Mouse (Mus musculus) central nervous system, embryonic 14 days (tissue): Measurements from ENCODE around the gene Pnpla8. TPM values are rescaled to one million over a fixed set of nuclear protein-coding genes. Genes with fewer than 3 reads are reported as not detected.

Source experiments
- polyA plus RNA-seq: library from polyadenylated mRNA; depleted of rRNA; stranded (reverse); fragments of >200 nt; gene quantifications from 2 replicates; pipeline ENCODE4 v1.2.3, GENCODE M21; 2012; rRNA removed

Pnpla8 gene
- polyA plus RNA-seq, result 47.0 and 51.1 TPM in 2 replicates

DNA sequence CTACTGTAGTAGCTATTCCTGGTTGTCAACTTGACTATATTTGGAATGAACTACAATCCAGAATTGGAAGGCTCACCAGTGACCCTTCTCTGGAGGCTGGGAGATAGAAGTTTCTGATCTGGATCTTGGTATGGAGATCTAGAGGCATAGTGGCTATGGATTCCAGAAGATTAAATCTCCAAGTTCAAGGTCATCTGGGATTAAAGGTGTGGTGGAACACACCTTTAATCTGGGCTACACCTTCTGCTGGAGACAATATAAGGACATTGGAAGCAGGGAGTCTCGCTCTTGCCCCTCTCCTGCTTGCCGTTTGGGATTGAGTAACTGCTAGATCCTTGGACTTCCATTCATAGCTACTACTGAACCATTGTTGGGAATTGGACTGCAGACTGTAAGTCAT is at the start of gene Pnpla8:
Pnpla8 (plus strand) TSS at position 301 of the 400 bp plus-strand sequence.

DNA sequence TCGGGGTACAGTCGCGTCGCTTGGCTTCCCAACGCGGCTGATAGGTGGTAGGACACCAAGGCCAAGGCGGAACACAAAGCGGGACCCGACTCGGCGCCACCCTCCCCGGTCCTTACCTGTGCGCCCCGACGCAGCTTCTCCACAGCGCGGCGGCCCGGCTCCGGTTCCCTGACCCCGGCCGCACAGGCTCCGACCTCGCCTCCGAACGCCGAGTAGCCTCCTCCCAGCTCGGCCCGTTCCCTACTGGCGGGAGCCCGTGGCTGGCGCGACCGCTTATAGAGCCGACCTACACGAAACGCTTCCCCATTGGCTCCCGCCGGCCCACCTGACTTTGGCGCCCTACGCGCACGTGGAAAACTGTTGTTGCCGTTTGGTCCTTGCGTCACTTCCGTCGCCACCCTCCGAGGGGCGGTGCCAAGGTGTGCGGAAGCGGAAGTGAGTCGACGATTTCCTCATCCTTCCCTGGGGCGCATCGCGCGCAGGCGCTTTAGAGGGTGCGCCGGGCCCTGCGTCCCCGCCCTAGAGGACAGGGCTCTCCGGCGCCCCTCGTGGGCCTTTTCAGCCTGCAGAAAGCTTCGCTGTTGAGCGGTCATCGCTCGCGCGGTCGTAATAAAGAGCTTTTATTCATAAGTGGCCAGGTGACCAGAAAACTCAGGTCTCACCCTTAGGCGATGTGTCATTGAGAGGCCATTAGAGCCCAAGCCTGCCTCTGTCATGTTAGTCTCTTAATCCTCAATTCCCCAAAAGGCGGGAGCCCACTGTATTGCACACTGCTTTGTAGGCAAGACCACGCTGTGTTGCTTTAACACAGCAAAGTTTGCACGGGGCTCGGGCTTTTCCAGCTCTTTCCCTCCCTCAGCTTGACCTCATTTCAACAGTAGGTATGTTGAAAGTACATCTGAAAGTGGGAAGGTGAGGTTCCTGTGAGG is 11.1 kb upstream of the Pnpla8 start, which contains the start of gene Dnajb9:
Dnajb9 (minus strand) TSS at position 503 of the 929 bp plus-strand sequence.

DNA sequence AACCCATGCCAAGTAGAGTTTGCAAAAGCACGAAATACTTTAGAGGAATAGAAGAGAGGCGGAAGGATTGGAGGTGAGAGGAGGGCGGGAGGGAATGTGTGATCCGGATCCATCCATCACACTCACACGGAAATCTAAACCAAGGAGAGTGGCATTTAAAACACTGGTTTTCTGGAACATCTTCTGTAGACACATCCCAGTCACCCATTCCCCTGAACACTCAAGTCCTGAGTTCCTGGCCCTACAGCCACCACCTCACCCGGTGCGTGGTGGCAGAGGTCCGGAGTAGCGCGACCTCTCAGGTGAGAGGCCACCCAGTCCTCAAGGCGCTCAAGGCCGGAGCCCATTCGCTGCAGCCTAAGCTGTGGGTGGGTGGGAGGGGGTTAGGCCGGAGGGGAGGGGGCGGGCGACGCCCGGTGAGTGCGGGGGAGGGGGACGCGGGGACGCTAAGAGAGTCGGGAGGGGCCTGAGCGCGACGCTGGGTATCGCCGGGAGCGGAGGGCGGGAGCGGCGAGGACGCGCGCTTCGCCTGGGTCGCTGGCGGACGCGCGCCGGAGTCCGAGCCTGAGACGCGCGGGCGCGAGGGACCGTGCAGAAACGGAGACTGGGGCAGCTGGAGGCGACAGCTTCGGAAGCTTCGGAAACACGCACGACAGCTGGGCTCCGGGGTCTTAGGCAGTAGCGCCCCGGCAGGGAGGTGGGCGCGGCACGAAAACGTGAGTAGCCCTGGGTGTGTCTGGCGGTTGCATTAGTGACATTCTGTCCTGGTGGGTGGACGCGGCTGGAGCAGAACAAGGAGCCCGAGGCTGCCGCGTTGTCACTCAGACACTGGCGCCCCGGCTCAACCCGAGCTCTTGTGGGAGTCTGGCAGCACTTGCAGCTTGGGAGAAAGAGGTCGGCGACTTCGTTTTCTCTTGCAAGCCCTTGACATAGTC is 107.5 kb downstream of the Pnpla8 start, which contains the start of gene Nrcam:
Nrcam (plus strand) TSS at position 505 of the 935 bp plus-strand sequence.

Other genes with a start within 250 kb of the Pnpla8 start
- 11.5 and 13.0 TPM in 2 replicates for gene Dnajb9, start 11.0 kb upstream of the Pnpla8 start, polyA plus RNA-seq
- 61.3 and 65.0 TPM in 2 replicates for gene Nrcam, start 107.5 kb downstream of the Pnpla8 start, polyA plus RNA-seq